Mouse (Mus musculus) heart, postnatal 0 days (tissue): ENCODE measurements around the gene Maml1.

Source experiments
- CTCF ChIP-seq: IDR thresholded peaks from 2 replicates; pipeline ENCODE4 v1.5.1; 2016; ENCODE audit warnings: antibody characterized with exemption, control low read depth, low read depth
- EP300 ChIP-seq: IDR thresholded peaks from 2 replicates; pipeline ENCODE4 v1.6.1; 2016; ENCODE audit warnings: antibody characterized with exemption, low read depth

DNA sequence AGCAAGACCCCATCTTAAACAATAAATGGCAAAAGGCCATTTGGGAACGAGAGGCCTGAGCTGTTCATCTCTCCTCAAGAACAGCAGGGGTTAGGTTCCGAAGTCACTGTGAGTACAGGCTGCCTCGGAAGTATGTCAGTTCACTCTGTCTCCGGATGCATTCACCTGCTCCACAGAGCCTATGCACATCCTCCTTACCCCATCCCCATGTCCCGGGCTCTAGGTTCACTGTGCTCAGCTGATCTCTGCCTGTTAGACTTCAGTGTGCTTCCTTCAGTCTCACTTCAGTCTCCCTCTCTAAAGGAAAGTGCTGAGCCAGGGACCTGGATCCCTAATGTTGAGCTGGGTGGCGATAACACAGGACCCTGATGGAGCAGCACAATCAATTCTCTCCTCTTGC is 14.4 kb downstream of the Maml1 start:
- no peak for TF ChIP-seq CTCF
- TF ChIP-seq EP300 = no peak
